Mouse (Mus musculus) liver, embryonic 16.5 days (tissue): ENCODE measurements around the gene Ecm1. TPM values are rescaled to one million over a fixed set of nuclear protein-coding genes. Genes with fewer than 3 reads are reported as not detected.
A peak's percentile ranks its signal among the peaks of the same experiment; 100 is the strongest.

Experiments
- ATAC-seq: fragments of 200-750 bp; cut with Nextera tagmentation; 2 replicates; pipeline ENCODE4 v1.8.0; 2017; ENCODE audit warnings: low read depth, mild to moderate bottlenecking, moderate number of reproducible peaks, moderate library complexity
- H3K27ac ChIP-seq: fragments of 300-500 bp; sonication (generic); 2 replicates; pipeline ENCODE4 v1.5.1; 2014; ENCODE audit warnings: mild to moderate bottlenecking, low read length
- H3K27me3 ChIP-seq: fragments of 300-500 bp; sonication (generic); 2 replicates; pipeline ENCODE4 v1.6.1; 2014; ENCODE audit warnings: low read depth, low read length, mixed read lengths; ENCODE audit not compliant: control insufficient read depth, insufficient read depth
- H3K36me3 ChIP-seq: fragments of 300-500 bp; sonication (generic); 2 replicates; pipeline ENCODE4 v1.6.1; 2014; ENCODE audit warnings: mild to moderate bottlenecking; ENCODE audit not compliant: control insufficient read depth, insufficient read depth
- H3K4me1 ChIP-seq: fragments of 300-500 bp; sonication (generic); 2 replicates; pipeline ENCODE4 v1.6.1; 2014; ENCODE audit warnings: low read depth, low read length, mixed read lengths; ENCODE audit not compliant: control insufficient read depth
- H3K4me2 ChIP-seq: fragments of 300-500 bp; sonication (generic); 2 replicates; pipeline ENCODE4 v1.6.1; 2014; ENCODE audit warnings: low read depth, low read length, mixed read lengths
- H3K4me3 ChIP-seq: fragments of 300-500 bp; sonication (generic); 2 replicates; pipeline ENCODE4 v1.5.1; 2014; ENCODE audit warnings: low read depth, mild to moderate bottlenecking, low read length
- H3K9ac ChIP-seq: fragments of 300-500 bp; sonication (generic); 2 replicates; pipeline ENCODE4 v1.6.1; 2014; ENCODE audit warnings: low read depth, low read length
- H3K9me3 ChIP-seq: fragments of 300-500 bp; sonication (generic); replicated peaks from 2 replicates; pipeline ENCODE4 v1.6.1; 2016; ENCODE audit warnings: low read length; ENCODE audit not compliant: control insufficient read depth
- WGBS: fragments of 180-500 bp; shearing (Covaris S2); extraction: QIAGEN DNeasy Blood & Tissue Kit; methylation state at CpG from one replicate; pipeline ENCODE4 v1.1.7; 2014; ENCODE audit not compliant: insufficient replicate concordance; 5-methylcytosine and 5-hydroxymethylcytosine counted together
- polyA plus RNA-seq: library from polyadenylated mRNA; unstranded; fragments of >200 nt; fragmentation: Nextera tagmentation; extraction: Ambion mirVana; gene quantifications from 2 replicates; pipeline ENCODE4 v1.2.1, GENCODE M21; 2015

Ecm1 gene
- 21.2 and 26.7 TPM in 2 replicates for polyA plus RNA-seq

DNA sequence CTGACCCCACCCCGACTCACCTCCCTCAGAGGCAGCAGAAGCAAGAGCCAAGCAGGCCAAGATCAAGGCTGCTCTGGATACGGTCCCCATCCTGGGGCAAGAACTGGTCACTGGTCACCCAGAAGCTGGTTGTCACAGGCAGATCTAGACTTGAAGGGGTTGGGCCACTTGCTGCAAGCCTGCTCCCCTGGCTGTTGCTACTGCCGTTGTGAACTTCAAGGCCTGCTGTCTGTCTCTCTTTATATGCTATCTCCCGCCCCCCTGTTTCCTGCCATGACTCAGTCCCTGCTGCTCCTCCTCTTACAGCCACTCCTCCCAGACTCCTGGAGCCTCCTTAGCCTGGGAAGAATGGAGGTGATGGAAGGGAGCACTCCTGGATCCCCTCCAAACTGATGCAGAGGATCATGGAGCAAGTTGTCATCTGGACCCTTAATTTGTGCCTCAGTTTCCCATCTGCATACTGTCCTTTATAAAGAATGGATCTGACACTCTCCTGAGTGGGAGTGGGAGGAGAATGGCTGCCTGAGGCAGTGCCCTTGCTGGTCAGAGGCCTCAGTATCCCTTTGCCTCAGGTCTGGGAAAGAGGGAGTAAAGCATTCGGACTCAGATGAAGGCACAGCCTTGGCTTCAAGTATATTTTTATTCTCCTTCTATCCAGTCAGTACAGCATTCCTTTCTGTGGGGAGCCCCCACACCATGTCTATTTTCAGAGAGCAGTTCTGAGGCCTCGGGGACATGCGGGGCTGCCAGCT lies at the start of gene Ecm1:
Gene Ecm1, minus strand, starts transcription at position 217 of the 752 bp plus-strand sequence.
- Histone ChIP-seq H3K36me3 (peaks cover 4% of the 10 kb centered on the region; the same call in 1 of the 2 replicates), H3K4me2 (no peak within 1 kb of the TSS)
- ATAC-seq: peak; percentile 20; the same call in 1 of the 2 replicates

DNA sequence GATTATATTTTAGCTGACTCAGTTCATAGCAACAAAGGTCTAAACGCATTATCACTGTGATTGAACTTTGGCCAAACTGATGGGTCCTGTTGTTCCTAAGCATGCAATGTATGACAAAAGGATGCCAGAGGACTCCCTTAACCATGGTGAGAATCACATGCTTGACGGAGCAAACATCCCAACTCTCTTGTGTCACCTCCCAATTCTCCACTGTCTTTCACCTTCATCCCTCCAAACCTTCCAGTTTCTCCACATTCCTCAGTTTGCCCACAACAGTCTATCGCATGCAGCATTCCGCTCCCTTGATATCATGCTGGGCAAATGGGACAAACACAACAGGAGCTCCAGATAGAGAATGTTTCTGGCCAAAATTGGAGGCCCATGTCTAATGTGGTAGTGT lies 46.1 kb upstream of the Ecm1 start:
- H3K27ac ChIP-seq: no peak overlapping the region
- no peaks in the 10 kb centered on the region for H3K27me3 ChIP-seq
- H3K9me3 ChIP-seq: no peaks in the 10 kb centered on the region
- H3K4me2 ChIP-seq: no peak overlapping the region
- H3K9ac ChIP-seq: no peak overlapping the region
- peaks cover 33% of the 10 kb centered on the region for H3K36me3 ChIP-seq
- ATAC-seq: no peak
- H3K4me3 ChIP-seq: no peak overlapping the region
- no peaks in the 10 kb centered on the region for H3K4me1 ChIP-seq
- WGBS: 83% methylated on average over 4 of the region's 4 CpGs

More for the DNA sequence above, at the start of gene Ecm1:
- Histone ChIP-seq H3K9me3 (no peaks in the 10 kb centered on the region), H3K27ac (peak within 1 kb of the TSS; percentile 41), H3K27me3 (no peaks in the 10 kb centered on the region), H3K9ac (no peak within 1 kb of the TSS), H3K4me3 (no peak within 1 kb of the TSS), H3K4me1 (peaks cover 14% of the 10 kb centered on the region)
- 54% methylated on average over 7 of the region's 7 CpGs for WGBS

DNA sequence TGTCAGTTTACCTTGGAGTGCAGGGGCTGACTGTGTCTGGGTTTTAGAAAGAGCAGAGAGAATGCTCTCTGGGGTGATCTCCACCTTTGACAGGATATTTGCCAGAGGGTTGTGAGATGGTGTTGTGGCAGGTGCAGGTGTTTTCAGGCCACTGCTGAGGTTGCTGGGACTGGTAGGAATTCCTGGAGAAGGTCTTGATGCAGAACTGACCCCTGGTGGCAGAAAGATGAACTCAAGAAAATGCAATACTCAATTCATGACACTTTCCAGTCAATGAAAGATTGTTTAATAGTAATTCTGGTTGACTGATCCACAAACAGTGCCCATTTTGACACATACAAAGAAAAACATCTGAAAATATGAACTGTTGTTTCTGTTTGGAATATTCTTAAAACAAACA lies 32.6 kb upstream of the Ecm1 start:
- Histone ChIP-seq H3K9me3 (no peaks in the 10 kb centered on the region), H3K27me3 (no peaks in the 10 kb centered on the region), H3K9ac (no peak overlapping the region), H3K36me3 (peaks cover 33% of the 10 kb centered on the region), H3K4me1 (no peaks in the 10 kb centered on the region; the same call in 1 of the 2 replicates), H3K4me2 (no peak overlapping the region), H3K27ac (no peak overlapping the region), H3K4me3 (no peak overlapping the region)
- no peak for ATAC-seq

DNA sequence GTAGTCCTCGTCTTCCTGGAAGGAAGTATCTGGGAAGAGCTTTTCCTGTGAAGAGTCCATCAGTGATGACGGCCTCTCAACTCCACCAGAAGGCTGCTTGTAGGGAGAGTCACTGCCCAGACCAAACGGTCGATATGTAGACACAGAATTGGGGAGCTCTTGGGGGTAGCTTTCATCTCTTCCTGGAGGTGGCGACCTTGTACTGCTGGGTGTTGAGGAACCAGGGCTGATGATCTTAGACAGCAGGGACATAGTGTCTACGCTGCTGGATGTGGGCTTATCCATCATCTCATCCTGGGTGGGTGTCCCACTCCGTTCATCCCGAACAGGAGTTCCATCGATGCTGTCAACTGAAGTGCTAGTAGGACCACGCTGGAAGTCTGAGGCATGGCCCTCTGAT lies 26.2 kb upstream of the Ecm1 start:
- ATAC-seq: no peak
- 80% methylated on average over 10 of the region's 10 CpGs for WGBS
- H3K36me3 ChIP-seq: peaks cover 19% of the 10 kb centered on the region

DNA sequence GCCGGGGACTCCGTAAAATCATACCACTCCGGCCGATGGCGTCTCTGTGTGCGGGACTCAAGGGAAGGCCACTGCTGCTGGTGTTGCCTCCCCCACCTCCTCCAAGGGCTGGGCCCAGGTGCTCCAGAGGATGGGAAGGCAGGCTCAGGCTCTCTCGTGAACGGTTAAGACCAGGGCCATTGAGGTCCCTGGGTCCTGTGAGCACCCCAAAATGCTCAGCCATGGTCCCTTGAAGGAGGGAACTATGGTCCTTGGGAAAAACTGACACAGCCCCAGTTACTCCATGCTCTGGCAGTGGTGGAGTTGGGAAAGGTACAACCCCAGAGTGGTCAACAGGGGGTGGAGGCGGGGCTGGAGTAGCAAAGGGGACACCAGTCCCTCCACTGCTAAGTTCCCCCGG lies 24.4 kb upstream of the Ecm1 start:
- H3K4me1 ChIP-seq: no peaks in the 10 kb centered on the region
- no peak overlapping the region for H3K4me2 ChIP-seq
- no peak overlapping the region for H3K27ac ChIP-seq
- H3K27me3 ChIP-seq: no peaks in the 10 kb centered on the region
- ATAC-seq: no peak
- no peak overlapping the region for H3K4me3 ChIP-seq
- H3K36me3 ChIP-seq: peaks cover 19% of the 10 kb centered on the region
- no peak overlapping the region for H3K9ac ChIP-seq
- 80% methylated on average over 9 of the region's 10 CpGs for WGBS
- H3K9me3 ChIP-seq: no peaks in the 10 kb centered on the region

More for the DNA sequence above, 26.2 kb upstream of the Ecm1 start:
- H3K9ac ChIP-seq: no peak overlapping the region
- no peak overlapping the region for H3K27ac ChIP-seq
- no peaks in the 10 kb centered on the region for H3K4me1 ChIP-seq
- H3K4me3 ChIP-seq: no peak overlapping the region
- no peak overlapping the region for H3K4me2 ChIP-seq
- H3K27me3 ChIP-seq: no peaks in the 10 kb centered on the region
- H3K9me3 ChIP-seq: no peaks in the 10 kb centered on the region

DNA sequence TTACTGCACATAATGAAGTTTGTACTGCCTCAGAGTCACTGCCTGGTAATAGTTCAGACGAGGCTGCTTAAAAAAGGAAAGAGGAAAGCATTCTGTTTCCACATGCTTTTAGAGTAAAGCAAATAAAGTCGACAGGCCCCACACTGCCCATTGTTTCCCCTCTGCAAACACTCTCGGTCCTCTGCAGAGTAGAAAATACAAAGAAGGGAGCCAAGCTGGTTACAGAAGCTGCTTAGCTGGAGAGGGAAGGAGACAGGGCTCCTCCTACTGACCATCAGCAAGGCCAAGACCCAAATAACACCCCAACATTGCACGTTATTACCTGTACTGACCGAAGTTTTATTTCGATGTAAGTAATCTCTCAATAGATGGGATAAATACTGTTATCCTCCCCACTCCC lies 23.6 kb upstream of the Ecm1 start:
- Histone ChIP-seq H3K4me3 (no peak overlapping the region), H3K4me2 (no peak overlapping the region), H3K27me3 (no peaks in the 10 kb centered on the region), H3K9me3 (no peaks in the 10 kb centered on the region), H3K36me3 (peaks cover 16% of the 10 kb centered on the region), H3K27ac (no peak overlapping the region), H3K9ac (no peak overlapping the region), H3K4me1 (no peaks in the 10 kb centered on the region)
- WGBS: 60% methylated on average over 6 of the region's 6 CpGs
- ATAC-seq: no peak

DNA sequence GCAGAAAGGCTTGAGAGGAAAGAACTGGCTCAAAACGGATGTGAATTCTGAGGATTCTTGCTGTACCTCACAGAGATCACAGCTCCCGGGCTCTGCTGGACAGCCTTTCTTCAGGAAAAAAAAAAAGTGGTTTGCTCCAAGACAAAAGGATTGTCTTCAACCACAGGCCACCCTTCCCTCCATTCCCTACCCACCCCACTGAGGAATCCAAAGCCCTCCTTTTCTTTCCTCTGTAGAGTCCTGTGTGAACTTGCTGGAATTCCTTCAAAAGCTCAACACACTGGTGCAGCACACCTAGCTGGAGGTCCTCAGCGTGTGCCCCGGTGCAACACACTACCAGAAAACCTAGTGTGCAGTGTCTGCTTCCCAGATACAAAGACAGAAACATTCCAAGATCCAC lies 22.4 kb upstream of the Ecm1 start:
- ATAC-seq: no peak
- Histone ChIP-seq H3K4me3 (no peak overlapping the region), H3K4me2 (no peak overlapping the region), H3K9ac (no peak overlapping the region), H3K9me3 (no peaks in the 10 kb centered on the region), H3K36me3 (peaks cover 16% of the 10 kb centered on the region), H3K4me1 (no peaks in the 10 kb centered on the region), H3K27ac (no peak overlapping the region), H3K27me3 (no peaks in the 10 kb centered on the region)
- 73% methylated on average over 4 of the region's 4 CpGs for WGBS

DNA sequence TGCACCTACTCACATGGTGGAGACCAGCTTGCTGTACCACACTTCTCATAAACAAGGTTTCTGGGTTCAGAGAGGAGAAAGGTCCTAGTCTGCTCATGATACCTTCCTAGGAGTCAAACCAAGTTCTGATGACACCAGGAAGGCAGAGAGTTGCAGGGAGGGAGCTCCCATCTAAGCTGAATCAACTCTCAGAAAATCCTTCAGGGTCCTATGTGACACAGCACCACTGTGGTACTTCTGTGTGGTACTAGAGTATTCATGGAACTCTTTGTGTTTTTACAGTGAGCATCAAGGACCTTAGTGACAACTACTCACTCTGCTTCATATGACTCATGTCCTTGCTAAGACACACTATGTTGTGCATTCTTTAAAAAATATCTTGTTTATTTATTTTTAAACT lies 21.3 kb upstream of the Ecm1 start:
- Histone ChIP-seq H3K4me3 (no peak overlapping the region), H3K27me3 (no peaks in the 10 kb centered on the region), H3K4me1 (no peaks in the 10 kb centered on the region), H3K9ac (no peak overlapping the region), H3K4me2 (no peak overlapping the region), H3K27ac (no peak overlapping the region), H3K36me3 (peaks cover 11% of the 10 kb centered on the region), H3K9me3 (no peaks in the 10 kb centered on the region)
- ATAC-seq: no peak

DNA sequence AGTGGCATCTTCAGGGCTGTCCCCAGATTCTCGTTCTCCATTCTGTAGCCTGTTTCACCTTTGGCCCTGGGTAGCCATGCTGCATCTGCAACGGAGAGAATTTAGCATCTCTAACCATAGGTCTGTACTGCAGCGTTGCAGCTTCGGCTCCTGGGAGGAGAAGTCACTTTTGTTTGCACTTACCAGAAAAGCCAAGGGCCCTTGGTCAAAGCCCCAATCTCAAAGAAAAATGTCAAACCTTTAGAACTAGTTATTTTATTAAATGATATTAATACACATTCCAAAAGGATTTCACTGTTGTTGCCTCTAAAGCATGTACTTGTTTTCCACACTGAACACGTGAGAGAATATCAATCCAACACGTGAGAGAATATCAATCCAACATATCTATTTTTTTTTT lies 20.7 kb upstream of the Ecm1 start, which contains the start of gene Tars2:
Gene Tars2, minus strand, starts transcription at position 101 of the 400 bp plus-strand sequence.
- Histone ChIP-seq H3K36me3 (peaks cover 6% of the 10 kb centered on the region), H3K4me3 (no peak within 1 kb of the TSS), H3K4me2 (no peak within 1 kb of the TSS), H3K9me3 (no peaks in the 10 kb centered on the region), H3K27ac (no peak within 1 kb of the TSS), H3K9ac (no peak within 1 kb of the TSS), H3K4me1 (no peaks in the 10 kb centered on the region; the same call in 1 of the 2 replicates), H3K27me3 (no peaks in the 10 kb centered on the region)
- WGBS: 78% methylated on average over 6 of the region's 6 CpGs
- no peak for ATAC-seq
